Mouse (Mus musculus) cerebellum, adult 9-10 months (tissue): ENCODE measurements around the gene Hmgb2.
A peak's percentile ranks its signal among the peaks of the same experiment; 100 is the strongest.

Experiments
- DNase-seq: peaks from one replicate; pipeline ENCODE4 v3.0.0; 2022

The Hmgb2 gene

DNA sequence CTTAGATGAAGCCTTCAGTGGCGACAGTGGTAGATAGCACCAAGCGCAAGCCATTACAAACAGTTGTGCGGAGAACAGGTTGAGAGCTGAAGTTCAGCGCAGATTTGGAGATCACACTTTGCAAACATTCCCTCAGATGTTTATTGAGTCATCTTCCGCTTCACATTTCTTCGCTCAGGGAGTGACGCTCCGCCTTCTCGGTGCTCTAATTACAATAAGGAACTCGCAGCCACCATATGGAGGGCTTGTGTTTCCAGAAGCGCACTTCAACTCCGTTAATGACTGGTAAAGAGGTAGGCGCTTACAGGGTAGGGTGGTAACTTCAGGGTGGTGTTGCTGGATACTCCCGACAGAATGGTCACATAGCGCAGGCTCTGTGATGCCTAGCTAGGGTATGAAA lies 52.0 kb downstream of the Hmgb2 start:
- no peak for DNase-seq

DNA sequence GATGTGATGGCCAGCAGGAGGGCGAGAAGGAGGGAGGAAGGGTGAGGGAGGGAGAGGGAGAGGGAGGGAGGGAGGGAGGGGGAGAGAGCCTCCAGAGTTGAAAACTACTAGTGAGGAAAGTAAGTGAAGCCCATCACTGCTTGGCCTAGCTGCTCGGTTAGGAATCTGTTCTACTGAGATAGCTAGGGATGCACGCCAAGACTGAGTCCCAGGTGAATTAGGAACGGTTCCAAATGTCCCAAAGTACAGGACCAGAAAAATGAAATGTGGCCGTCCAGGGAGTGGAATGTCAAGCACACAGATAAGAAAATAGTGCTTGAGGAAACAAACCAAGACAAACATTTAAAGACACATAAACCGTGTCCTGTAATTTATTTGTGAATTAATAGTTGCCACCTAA lies 53.3 kb downstream of the Hmgb2 start:
- DNase-seq: peak; percentile 88
